Mouse (Mus musculus): ENCODE measurements around the gene Fthl17c. TPM values are rescaled to one million over a fixed set of nuclear protein-coding genes. Genes with fewer than 3 reads are reported as not detected.
"Not testable (repeated sequence)": the region's sequence is repeated elsewhere in the genome, so short reads cannot be mapped to it uniquely, and the experiment has no call there.

Gene Fthl17c
- not detected for total RNA-seq (2021)
- long read RNA-seq, experiment 1: 0 reads
- long read RNA-seq, experiment 2: 0 reads

DNA sequence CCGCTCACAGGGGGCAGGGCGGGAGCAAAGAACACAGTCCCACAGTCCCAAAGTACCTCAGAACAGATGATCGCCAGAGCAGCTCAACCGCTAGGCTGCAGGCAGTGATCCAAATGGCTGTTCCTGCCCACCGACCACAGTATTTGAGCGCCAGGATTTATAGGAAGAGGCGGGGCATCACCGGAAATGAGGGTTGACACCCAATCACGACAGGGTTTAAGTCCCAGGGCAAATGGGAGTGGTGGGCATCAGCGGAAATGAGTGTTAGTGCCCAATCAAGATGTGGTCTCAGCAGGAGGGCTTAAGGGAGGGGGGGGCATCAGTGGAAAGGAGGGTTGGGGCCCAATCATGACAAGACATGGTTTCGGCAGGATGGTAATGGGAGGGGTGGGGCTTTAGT lies at the start of gene Fthl17c:
Gene Fthl17c, minus strand, starts transcription at position 101 of the 400 bp plus-strand sequence.
- DNase-seq: not testable (repeated sequence)

DNA sequence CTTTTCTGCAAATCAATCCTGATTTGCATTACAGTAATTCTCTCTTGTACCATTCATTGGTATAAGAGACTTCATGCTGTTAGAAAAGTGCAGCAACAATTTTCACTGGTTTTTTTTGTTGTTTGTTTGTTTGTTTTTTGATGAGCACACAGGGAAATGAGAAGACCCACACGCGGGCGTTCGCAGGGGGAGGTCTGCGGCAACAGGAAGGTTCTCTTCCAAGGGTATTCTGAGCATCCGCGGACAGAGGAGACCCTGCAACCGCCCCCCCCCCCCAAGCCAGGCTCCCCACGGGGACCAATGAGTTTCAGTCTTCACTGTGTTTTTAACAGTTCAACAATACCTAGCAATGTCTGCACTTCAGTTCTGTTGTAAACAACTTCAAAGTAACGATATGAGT lies 43.1 kb upstream of the Fthl17c start:
- no peak for DNase-seq

DNA sequence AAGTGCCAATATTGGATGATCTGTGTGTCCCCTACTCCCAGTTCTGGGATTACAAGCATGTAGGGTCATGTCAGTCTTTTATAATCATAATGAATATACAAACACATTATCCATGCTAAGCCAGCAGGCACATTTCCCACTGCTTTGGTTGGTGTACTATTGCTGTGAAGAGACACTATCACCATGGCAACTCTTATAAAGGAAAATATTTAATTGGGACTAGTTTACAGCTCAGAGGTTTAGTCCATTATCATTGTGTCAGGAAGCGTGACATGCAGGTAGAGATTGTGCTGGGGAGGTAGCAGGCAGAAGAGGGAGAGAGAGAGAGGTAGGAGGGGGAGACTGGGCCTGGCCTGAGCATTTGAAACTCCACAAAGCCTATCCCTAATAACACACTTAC lies 39.7 kb upstream of the Fthl17c start:
- DNase-seq: no peak

DNA sequence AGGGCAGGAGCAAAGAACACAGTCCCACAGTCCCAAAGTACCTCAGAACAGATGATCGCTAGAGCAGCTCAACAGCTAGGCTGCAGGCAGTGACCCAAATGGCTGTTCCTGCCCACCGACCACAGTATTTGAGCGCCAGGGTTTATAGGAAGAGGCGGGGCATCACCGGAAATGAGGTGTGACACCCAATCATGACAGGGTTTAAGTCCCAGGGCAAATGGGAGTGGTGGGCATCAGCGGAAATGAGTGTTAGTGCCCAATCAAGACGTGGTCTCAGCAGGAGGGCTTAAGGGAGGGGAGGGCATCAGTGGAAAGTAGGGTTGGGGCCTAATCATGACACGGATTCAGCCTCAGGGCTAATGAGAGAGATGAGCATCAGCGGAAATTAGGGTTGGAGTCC lies 10.3 kb upstream of the Fthl17c start, which contains the start of gene Fthl17d:
Gene Fthl17d, minus strand, starts transcription at position 101 of the 400 bp plus-strand sequence.
- not testable (repeated sequence) for DNase-seq

DNA sequence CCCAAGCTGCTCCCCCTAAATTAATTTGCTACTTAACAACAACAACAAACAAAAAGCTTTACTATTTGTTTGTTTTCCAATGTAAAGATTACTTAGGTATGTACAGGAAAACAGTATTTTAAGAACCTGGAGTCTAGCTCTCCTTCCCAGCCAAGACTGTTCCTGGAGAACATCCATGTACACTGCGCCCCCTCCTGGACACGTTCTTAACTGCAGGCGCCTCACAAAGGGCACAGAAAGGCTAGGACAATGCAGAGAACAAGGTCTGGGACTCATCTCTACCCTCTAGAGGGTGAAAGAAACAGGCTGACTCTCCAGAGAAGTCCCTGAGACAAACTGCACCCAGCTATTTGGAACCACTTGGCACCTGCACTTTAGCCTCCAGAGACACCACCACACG lies 11.7 kb downstream of the Fthl17c start:
- DNase-seq: not testable (repeated sequence)

DNA sequence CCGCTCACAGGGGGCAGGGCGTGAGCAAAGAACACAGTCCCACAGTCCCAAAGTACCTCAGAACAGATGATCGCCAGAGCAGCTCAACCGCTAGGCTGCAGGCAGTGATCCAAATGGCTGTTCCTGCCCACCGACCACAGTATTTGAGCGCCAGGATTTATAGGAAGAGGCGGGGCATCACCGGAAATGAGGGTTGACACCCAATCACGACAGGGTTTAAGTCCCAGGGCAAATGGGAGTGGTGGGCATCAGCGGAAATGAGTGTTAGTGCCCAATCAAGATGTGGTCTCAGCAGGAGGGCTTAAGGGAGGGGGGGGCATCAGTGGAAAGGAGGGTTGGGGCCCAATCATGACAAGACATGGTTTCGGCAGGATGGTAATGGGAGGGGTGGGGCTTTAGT lies 13.5 kb downstream of the Fthl17c start, which contains the start of gene Fthl17b:
Gene Fthl17b, minus strand, starts transcription at position 101 of the 400 bp plus-strand sequence.
- DNase-seq: not testable (repeated sequence)

DNA sequence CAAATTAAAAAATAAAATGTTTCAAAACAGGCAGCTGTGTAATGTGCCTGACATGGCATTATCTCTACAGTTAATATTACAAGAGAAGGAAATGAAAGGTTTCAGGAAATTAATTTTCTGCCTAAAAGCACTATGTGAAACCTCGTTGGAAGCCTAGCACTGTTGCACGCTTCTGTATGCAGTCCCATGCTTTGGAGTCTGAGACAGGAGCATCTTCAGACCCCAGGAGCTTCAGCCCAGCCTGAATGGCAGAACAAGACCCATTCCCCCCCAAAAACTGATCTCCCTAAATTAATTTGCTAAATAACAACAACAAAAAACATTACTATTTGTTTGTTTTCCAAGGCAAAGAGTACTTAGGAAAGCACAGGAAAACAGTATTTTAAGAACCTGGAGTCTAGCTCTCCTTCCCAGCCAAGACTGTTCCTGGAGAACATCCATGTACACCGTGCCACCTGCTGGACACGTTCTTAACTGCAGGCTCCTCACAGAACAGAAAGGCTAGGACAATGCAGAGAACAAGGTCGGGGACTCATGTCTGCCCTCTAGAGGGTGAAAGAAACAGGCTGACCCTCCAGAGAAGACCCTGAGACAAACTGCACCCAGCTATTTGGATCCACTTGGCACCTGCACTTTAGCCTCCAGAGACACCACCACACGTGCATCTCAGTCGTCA lies 28.1 kb downstream of the Fthl17c start:
- peak; percentile 41 for DNase-seq

DNA sequence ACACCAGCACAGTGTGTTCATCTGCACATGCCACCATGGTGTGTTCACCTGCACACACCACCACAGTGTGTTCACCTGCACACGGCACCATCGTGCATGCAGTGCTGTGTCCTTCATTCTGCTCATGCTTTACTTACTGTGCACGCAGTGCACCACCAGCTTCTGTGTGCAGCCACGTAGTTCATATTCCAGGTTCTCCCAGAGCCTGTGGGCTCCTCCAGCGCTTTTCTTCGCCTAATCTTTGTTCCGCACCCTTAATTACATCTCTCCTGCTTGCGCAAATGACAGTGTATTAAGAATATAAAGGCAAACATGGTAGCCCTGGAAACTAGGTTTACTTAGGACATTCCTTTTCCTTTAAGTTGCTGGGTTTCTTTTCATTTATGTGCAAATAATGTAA lies 32.3 kb downstream of the Fthl17c start:
- no peak for DNase-seq

DNA sequence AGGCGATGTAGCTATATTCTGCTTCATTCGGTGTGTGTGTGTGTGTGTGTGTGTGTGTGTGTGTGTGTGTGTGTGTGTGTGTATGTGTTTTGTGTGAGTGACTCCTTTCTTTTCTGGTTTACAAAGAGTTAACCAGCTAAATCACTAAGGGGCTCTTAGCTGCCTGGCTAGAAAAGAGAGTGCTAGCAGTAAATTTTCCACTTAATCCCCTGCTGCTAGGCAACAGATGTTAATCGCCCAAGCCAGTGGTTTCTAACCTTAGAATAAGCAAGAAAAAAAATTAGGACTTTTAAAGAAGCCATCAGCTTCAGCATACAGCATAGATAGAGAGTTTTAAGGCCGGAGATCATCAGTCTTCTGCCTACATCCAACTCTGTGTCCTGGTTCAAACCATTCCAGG lies 49.1 kb downstream of the Fthl17c start:
- no peak for DNase-seq

Other genes with a start within 250 kb of the Fthl17c start
- not detected for gene Ssx9, start 228.1 kb downstream of the Fthl17c start, total RNA-seq (2021)
- gene Ssxb5, start 172.9 kb downstream of the Fthl17c start, total RNA-seq (2021): not detected
- gene Gm6592, start 132.6 kb downstream of the Fthl17c start, total RNA-seq (2021): not detected
- not detected for gene Gm5751, start 102.3 kb downstream of the Fthl17c start, total RNA-seq (2021)
- gene B630019K06Rik, start 84.2 kb downstream of the Fthl17c start, total RNA-seq (2021): under 1 TPM; 0.33 to 0.46 TPM
- not detected for gene Fthl17b, start 13.6 kb downstream of the Fthl17c start, total RNA-seq (2021)
- not detected for gene Fthl17d, start 10.2 kb upstream of the Fthl17c start, total RNA-seq (2021)
- gene Fthl17e, start 56.9 kb upstream of the Fthl17c start, total RNA-seq (2021): not detected
- not detected for gene Fthl17f, start 86.5 kb upstream of the Fthl17c start, total RNA-seq (2021)
- gene 4930402K13Rik, start 128.0 kb upstream of the Fthl17c start, total RNA-seq (2021): not detected
- gene Lancl3, start 223.3 kb upstream of the Fthl17c start, total RNA-seq (2021): under 1 TPM; 0.20 to 0.24 TPM

All from gastrocnemius, postnatal 25 days (tissue).